Mouse (Mus musculus) heart, embryonic 10.5 days (tissue): ENCODE measurements at regions not wholly inside any gene's neighbourhood (a gene's known extent, or its start where the extent isn't known, plus 50 kb on each side); places are given as distances from the start of the nearest gene placed in this dataset.

Experiments used
- DNase-seq: peaks from one replicate; pipeline ENCODE4 v3.0.0-alpha.2; 2017; ENCODE audit warnings: low spot score
- H3K27ac ChIP-seq: fragments of 300-500 bp; sonication (generic); 2 replicates; pipeline ENCODE4 v1.5.1; 2016; ENCODE audit warnings: mild to moderate bottlenecking
- H3K27me3 ChIP-seq: fragments of 300-500 bp; sonication (generic); 2 replicates; pipeline ENCODE4 v1.6.1; 2016; ENCODE audit warnings: mild to moderate bottlenecking; ENCODE audit not compliant: poor library complexity, insufficient read depth, severe bottlenecking
- H3K36me3 ChIP-seq: fragments of 300-500 bp; sonication (generic); 2 replicates; pipeline ENCODE4 v1.6.1; 2016; ENCODE audit warnings: mild to moderate bottlenecking, moderate library complexity
- H3K4me1 ChIP-seq: fragments of 300-500 bp; sonication (generic); 2 replicates; pipeline ENCODE4 v1.6.1; 2016; ENCODE audit warnings: mild to moderate bottlenecking
- H3K4me3 ChIP-seq: fragments of 300-500 bp; sonication (generic); 2 replicates; pipeline ENCODE4 v1.5.1; 2016; ENCODE audit warnings: mild to moderate bottlenecking, moderate library complexity
- H3K9me3 ChIP-seq: fragments of 300-500 bp; sonication (generic); 2 replicates; pipeline ENCODE4 v1.6.1; 2016; ENCODE audit warnings: mild to moderate bottlenecking, moderate library complexity
- WGBS: fragments of 180-500 bp; shearing (Covaris S2); methylation state at CpG from one replicate; pipeline ENCODE4 v1.1.7; 2016; 5-methylcytosine and 5-hydroxymethylcytosine counted together

- no peak for DNase-seq
- no peaks in the 10 kb centered on the region for H3K9me3 ChIP-seq
- H3K27ac ChIP-seq: no peak overlapping the region
- no peaks in the 10 kb centered on the region for H3K27me3 ChIP-seq
- no peak overlapping the region for H3K4me3 ChIP-seq
- 27% methylated on average over 1 of the region's 1 CpGs for WGBS
- no peaks in the 10 kb centered on the region for H3K4me1 ChIP-seq
- H3K36me3 ChIP-seq: no peaks in the 10 kb centered on the region
Measured at GRCm38 (mm10) chrX:12844431-12844830, 82.6 kb upstream of the Med14 start.

- Histone ChIP-seq H3K4me1 (no peaks in the 10 kb centered on the region), H3K4me3 (no peak overlapping the region), H3K36me3 (no peaks in the 10 kb centered on the region), H3K9me3 (no peaks in the 10 kb centered on the region), H3K27ac (peak overlapping the region; percentile 75; the same call in 1 of the 2 replicates), H3K27me3 (no peaks in the 10 kb centered on the region)
- WGBS: 62% methylated on average over 3 of the region's 3 CpGs
- DNase-seq: no peak
Measured at GRCm38 (mm10) chrX:12841021-12841325, 79.1 kb upstream of the Med14 start.

- H3K27me3 ChIP-seq: no peaks in the 10 kb centered on the region
- WGBS: 18% methylated on average over 25 of the region's 25 CpGs
Measured at GRCm38 (mm10) chrX:12840160-12841020, 78.5 kb upstream of the Med14 start.

GRCm38 (mm10) chrX:12839406-12840159 lies 77.7 kb upstream of the Med14 start:
- Histone ChIP-seq H3K9me3 (no peaks in the 10 kb centered on the region), H3K27ac (peak overlapping the region; percentile 75)
- 23% methylated on average over 11 of the region's 11 CpGs for WGBS

More at GRCm38 (mm10) chrX:12840160-12841020, 78.5 kb upstream of the Med14 start:
- DNase-seq: peak; percentile 90
- Histone ChIP-seq H3K27ac (peak overlapping the region; percentile 75), H3K9me3 (no peaks in the 10 kb centered on the region), H3K36me3 (no peaks in the 10 kb centered on the region), H3K4me3 (peak overlapping the region; percentile 48), H3K4me1 (no peaks in the 10 kb centered on the region)

GRCm38 (mm10) chrX:12837821-12838220 lies 75.9 kb upstream of the Med14 start:
- H3K9me3 ChIP-seq: no peaks in the 10 kb centered on the region
- H3K27ac ChIP-seq: no peak overlapping the region
- H3K4me1 ChIP-seq: no peaks in the 10 kb centered on the region
- H3K36me3 ChIP-seq: no peaks in the 10 kb centered on the region
- WGBS: 51% methylated on average over 1 of the region's 1 CpGs
- no peak for DNase-seq
- no peak overlapping the region for H3K4me3 ChIP-seq
- no peaks in the 10 kb centered on the region for H3K27me3 ChIP-seq

More at GRCm38 (mm10) chrX:12839406-12840159, 77.7 kb upstream of the Med14 start:
- H3K4me3 ChIP-seq: peak overlapping the region; percentile 48
- H3K36me3 ChIP-seq: no peaks in the 10 kb centered on the region
- no peak for DNase-seq
- no peaks in the 10 kb centered on the region for H3K4me1 ChIP-seq
- no peaks in the 10 kb centered on the region for H3K27me3 ChIP-seq

GRCm38 (mm10) chrX:12834681-12835080 lies 72.8 kb upstream of the Med14 start:
- no peaks in the 10 kb centered on the region for H3K27me3 ChIP-seq
- no peak for DNase-seq
- no peak overlapping the region for H3K4me3 ChIP-seq
- no peaks in the 10 kb centered on the region for H3K4me1 ChIP-seq
- no peak overlapping the region for H3K27ac ChIP-seq
- 61% methylated on average over 4 of the region's 4 CpGs for WGBS
- no peaks in the 10 kb centered on the region for H3K9me3 ChIP-seq
- H3K36me3 ChIP-seq: no peaks in the 10 kb centered on the region

GRCm38 (mm10) chrX:12832709-12833108 lies 70.8 kb upstream of the Med14 start:
- WGBS: 86% methylated on average over 2 of the region's 2 CpGs
- H3K4me1 ChIP-seq: no peaks in the 10 kb centered on the region
- DNase-seq: no peak

GRCm38 (mm10) chrX:12829165-12829564 lies 67.3 kb upstream of the Med14 start:
- H3K4me1 ChIP-seq: peaks cover 5% of the 10 kb centered on the region; the same call in 1 of the 2 replicates
- H3K9me3 ChIP-seq: no peaks in the 10 kb centered on the region
- H3K27ac ChIP-seq: no peak overlapping the region
- no peak overlapping the region for H3K4me3 ChIP-seq
- H3K27me3 ChIP-seq: no peaks in the 10 kb centered on the region
- WGBS: 69% methylated on average over 3 of the region's 3 CpGs
- no peak for DNase-seq
- H3K36me3 ChIP-seq: no peaks in the 10 kb centered on the region

More at GRCm38 (mm10) chrX:12832709-12833108, 70.8 kb upstream of the Med14 start:
- H3K4me3 ChIP-seq: no peak overlapping the region
- H3K27ac ChIP-seq: no peak overlapping the region
- H3K36me3 ChIP-seq: no peaks in the 10 kb centered on the region
- H3K27me3 ChIP-seq: no peaks in the 10 kb centered on the region
- H3K9me3 ChIP-seq: no peaks in the 10 kb centered on the region

- peaks cover 5% of the 10 kb centered on the region; the same call in 1 of the 2 replicates for H3K4me1 ChIP-seq
- DNase-seq: no peak
- WGBS: 81% methylated on average over 4 of the region's 4 CpGs
- H3K4me3 ChIP-seq: no peak overlapping the region
- H3K9me3 ChIP-seq: no peaks in the 10 kb centered on the region
- H3K36me3 ChIP-seq: no peaks in the 10 kb centered on the region
- H3K27ac ChIP-seq: no peak overlapping the region
- no peaks in the 10 kb centered on the region; the same call in 1 of the 2 replicates for H3K27me3 ChIP-seq
Measured at GRCm38 (mm10) chrX:12827299-12827872, 65.5 kb upstream of the Med14 start.

GRCm38 (mm10) chrX:12826646-12827045 lies 64.8 kb upstream of the Med14 start:
- H3K27ac ChIP-seq: no peak overlapping the region
- no peaks in the 10 kb centered on the region for H3K36me3 ChIP-seq
- no peak for DNase-seq
- no peaks in the 10 kb centered on the region; the same call in 1 of the 2 replicates for H3K27me3 ChIP-seq
- 83% methylated on average over 4 of the region's 4 CpGs for WGBS
- H3K4me1 ChIP-seq: peaks cover 5% of the 10 kb centered on the region; the same call in 1 of the 2 replicates
- H3K9me3 ChIP-seq: no peaks in the 10 kb centered on the region
- no peak overlapping the region for H3K4me3 ChIP-seq

- DNase-seq: no peak
- H3K36me3 ChIP-seq: no peaks in the 10 kb centered on the region
- H3K9me3 ChIP-seq: no peaks in the 10 kb centered on the region
- H3K4me1 ChIP-seq: peaks cover 5% of the 10 kb centered on the region; the same call in 1 of the 2 replicates
- 32% methylated on average over 2 of the region's 2 CpGs for WGBS
- no peak overlapping the region for H3K4me3 ChIP-seq
- H3K27ac ChIP-seq: no peak overlapping the region
- H3K27me3 ChIP-seq: no peaks in the 10 kb centered on the region; the same call in 1 of the 2 replicates
Measured at GRCm38 (mm10) chrX:12825262-12825661, 63.4 kb upstream of the Med14 start.

- WGBS: 72% methylated on average over 5 of the region's 5 CpGs
- Histone ChIP-seq H3K9me3 (no peaks in the 10 kb centered on the region), H3K27me3 (no peaks in the 10 kb centered on the region; the same call in 1 of the 2 replicates), H3K27ac (peak overlapping the region; percentile 36; the same call in 1 of the 2 replicates), H3K4me1 (peaks cover 5% of the 10 kb centered on the region; the same call in 1 of the 2 replicates), H3K4me3 (no peak overlapping the region), H3K36me3 (no peaks in the 10 kb centered on the region)
- no peak for DNase-seq
Measured at GRCm38 (mm10) chrX:12824497-12824896, 62.6 kb upstream of the Med14 start.
